Mouse (Mus musculus) kidney, adult 18-20 months (tissue): Measurements from ENCODE around the gene Mtmr11.
A peak's percentile ranks its signal among the peaks of the same experiment; 100 is the strongest.
"Not testable (repeated sequence)": the region's sequence is repeated elsewhere in the genome, so short reads cannot be mapped to it uniquely, and the experiment has no call there.

Experiments
- DNase-seq: peaks from one replicate; pipeline ENCODE4 v3.0.0; 2021

The Mtmr11 gene

DNA sequence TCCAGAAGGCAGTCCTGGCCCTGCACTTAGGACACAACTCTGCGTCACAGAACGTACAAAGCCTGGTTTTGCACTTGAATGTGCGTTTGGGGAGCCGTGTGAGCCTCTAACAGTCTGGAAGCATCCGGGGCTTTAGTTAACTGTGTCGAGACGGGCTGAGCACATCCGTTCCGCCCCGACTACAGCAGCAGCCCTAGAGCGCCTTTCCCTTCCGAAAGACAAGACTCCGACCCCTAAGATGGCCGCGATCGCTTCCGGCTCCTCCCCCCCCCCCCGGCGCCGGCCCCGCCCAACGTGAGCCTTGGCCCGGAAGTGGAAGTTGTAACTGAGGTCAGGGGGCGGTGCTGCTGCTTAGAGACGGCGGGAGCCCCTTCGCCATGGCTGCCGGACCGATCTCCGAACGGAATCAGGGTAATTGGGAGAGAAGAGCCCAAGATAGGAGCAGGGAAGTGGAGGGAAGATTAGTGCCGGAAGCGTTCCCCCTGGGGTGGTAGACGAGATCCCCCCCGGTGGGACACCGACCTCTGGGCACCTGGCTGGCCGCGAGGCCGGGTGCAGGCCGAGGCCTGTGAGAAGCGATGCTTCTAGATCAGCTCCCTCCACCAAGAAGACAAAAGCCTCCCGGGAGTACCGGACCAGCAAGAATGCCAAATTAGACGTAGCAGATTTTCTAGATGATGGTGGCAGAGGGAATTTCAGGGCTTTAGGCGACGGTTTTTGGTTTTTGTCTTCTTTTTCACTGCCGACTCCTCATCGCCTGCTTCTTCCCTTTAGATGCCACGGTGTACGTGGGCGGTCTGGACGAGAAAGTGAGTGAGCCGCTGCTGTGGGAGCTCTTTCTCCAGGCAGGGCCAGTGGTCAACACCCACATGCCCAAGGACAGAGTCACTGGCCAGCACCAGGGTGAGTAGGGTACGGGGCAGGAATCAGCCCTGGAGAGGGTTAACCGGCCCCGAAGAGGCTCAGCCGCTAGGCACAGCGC lies 10.7 kb downstream of the Mtmr11 start, which contains the start of gene Sf3b4:
Sf3b4 (plus strand) TSS at position 136 of the 982 bp plus-strand sequence.
- DNase-seq, result peak; percentile 89

DNA sequence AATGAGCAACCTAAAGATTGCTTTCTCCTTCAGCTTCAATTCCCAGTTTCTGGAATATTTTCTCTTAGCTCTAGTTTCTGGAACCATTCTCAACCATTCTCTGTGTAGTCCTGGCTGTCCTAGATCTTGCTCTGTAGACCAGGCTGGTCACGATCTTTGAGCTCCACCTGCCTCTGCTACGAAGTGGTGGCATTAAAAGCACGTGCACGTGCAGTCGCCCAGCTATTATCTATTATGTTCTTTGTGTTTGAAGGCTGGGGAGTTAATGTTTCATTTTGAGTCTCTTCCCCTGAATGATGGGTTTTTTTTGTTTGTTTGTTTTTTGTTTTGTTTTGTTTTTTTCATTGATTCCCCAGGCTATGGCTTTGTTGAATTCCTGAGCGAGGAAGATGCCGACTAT lies 11.4 kb downstream of the Mtmr11 start:
- no peak for DNase-seq

DNA sequence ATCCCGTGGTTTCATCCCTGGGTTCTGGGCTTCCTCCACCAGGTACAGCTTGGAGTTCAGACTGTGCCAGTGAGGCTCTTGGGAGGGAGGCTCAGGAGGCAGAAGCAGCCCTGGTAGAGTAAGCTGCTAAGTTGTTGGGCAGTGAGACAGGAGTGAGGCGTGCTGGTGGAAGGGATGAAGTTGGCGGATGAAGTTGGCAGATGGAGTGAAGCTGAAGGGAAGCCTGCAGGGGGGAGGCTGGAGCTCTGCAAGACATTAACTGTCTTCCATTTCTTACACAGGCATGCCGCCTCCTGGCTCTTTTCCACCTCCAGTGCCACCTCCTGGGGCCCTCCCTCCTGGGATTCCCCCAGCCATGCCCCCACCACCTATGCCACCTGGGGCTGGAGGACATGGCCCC lies 12.2 kb downstream of the Mtmr11 start:
- DNase-seq, result not testable (repeated sequence)

DNA sequence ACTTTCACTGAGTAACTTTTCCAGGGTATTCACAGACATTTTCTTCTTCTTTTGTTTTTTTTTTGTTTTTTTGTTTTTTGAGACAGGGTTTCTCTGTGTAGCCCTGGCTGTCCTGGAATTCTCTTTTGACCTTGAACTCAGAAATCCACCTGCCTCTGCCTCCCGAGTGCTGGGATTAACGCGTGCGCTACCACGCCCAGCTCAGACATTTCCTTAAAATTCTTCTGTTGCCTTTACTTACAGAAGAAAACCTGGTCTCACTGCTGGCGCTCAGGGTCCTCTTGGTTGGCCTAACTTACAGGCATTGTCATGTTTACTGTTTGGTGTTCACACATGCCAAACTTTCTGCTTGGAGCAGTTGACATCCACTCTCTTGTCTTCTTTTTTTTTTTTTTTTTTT lies 13.4 kb downstream of the Mtmr11 start:
- DNase-seq, result no peak

DNA sequence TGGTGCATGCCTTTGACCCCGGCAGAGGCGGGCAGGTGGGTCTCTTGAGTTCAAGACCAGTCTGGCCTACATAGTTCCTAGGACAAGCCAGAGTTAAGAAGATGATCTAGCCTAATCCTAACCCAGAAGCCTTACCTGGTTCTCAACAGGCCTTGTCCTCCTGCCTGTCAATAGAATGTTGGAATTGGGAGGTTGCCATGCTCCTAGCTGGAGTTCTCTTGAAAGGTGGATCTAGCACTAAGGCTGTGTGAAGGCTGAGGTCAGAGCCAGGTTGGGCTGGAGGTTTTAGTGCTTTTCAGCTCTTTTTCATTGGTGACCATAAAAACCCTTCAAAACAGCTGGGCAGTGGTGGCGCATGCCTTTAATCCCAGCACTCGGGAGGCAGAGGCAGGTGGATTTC lies 16.6 kb downstream of the Mtmr11 start:
- DNase-seq, result no peak

DNA sequence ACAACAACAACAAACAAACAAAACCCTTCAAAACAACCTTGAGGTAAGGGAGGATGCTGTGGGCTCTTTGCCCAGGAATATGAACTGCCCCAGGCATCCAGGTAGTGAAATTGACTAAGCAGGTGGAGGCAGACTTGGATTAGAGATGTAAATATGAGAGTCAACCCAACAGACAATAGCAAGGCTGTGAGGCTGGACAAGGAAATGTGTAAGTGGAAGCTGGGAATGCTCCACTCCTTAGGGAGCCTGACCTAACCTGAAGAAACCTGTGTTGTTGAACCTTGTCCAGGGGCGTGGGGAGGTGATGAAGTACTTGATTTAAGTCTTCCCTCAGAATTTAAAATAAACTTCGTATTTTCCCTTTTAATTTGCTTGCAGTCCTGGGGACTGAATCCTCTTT lies 17.1 kb downstream of the Mtmr11 start:
- DNase-seq, result no peak

DNA sequence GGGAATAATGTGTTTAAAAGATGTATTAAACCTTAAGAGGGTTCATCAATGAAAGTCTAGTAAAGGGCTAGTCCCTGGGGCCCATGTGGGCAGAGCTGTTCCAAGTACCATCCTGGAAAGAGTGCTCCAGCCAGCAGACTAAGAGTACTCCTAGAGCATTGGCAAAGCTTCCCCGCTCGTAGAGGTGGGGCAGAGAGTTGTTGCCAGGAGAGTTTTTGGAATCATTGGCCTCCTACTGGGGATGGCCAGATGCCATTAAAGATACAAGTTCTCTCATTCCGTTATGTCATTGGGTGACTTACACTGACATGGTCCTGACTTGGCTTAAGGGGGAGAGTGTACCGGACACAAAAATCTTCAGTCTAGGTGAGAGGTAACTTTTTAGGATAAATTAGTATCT lies 17.7 kb downstream of the Mtmr11 start:
- DNase-seq, result no peak

DNA sequence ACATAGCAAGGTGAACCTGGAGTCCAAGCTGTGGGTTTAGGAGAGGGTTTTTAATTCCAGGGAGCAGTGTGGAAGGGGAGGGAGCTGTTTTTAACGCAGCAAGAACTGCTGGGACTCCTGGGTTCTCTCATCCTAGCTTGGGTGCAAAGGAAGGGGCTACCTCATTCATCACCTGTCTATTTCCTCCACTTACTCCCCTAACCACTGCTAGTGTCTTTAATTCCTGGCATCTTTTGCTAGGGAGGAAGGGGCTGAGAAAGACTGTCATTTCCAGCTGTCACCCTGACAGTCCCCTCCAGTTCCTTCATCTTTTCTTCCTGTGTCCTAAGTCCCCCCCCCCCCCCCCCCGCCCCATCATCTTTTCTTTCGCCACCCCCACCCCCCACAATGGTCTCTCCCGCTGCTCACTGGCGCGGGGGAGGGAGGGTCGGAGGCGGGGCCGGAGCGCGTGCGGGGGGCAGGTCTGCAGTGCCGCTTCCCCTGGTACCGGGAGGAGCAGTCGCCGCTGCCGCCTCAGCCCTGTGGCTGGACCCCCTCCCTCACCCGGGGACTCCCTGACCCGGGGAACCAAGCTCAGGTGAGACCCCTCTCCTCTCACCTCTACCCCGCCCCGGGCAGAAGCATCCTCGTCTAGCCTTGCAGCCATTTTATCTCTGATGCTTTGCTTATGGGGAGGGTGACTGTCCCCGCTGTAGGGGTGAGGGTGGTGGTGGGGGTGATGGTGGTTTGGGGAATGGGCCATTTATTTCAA lies 19.1 kb downstream of the Mtmr11 start, which contains the start of gene Sv2a:
Sv2a (plus strand) TSS at position 425 of the 751 bp plus-strand sequence.
- no peak for DNase-seq

DNA sequence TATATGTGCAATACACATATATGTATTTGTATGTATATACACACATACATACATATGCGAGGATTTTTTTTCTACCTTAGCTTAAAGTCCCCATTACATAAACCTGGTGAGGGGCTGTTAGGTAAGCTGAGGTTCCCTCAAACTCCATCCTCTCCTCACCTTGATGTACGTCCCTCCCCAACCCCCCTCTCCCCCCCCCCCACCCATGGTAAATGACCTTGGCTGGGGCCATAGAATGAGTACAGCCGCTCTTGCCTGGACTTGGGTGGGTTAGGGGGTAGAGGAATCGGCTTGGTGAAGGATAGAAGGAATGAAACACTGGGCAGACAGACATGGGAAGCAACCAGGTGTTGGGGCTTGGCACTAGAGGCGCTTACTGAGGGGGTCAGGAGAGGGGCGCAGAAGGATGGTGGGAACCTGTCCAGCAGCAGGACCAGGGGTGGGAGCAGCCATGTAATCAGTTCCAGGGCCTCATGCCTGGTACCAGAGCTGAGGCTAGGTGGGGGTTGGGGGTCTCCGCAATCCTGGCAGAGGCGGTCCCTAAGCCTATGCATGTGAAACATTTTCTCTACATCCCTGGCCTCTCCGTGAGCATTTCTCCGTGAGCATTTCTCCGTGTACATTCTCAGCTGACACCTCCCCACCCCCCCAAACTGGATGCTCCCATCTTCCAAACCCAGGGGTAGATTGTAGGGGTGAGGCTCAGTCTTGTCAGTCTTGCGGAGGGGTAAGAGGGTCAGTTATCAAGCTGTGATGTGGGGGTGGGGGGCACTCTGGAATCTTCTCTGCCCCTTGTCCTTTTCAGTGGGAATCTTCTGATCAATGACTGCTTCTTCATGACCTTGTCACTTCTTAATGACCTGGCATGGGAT lies 19.9 kb downstream of the Mtmr11 start:
- no peak for DNase-seq

DNA sequence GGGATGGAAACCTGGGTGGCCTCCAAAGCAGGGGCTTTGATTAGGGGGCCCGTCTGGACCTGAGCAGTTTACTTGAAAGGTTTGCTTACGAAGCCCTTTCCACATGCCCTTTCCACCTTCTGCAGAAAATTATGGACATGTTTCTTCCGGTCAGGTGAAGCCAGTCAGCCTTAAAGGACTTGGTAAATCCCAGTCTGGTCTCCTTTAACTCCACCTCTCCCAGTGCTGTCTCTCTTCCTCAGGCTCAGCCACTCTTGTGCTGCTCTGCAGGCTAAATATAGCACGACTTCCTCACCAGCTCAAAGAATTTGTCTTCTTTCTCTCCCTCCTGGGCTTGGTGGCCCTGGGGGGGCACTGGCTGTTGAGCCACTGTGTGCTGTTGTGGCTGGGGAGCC lies 20.6 kb downstream of the Mtmr11 start:
- DNase-seq, result no peak

DNA sequence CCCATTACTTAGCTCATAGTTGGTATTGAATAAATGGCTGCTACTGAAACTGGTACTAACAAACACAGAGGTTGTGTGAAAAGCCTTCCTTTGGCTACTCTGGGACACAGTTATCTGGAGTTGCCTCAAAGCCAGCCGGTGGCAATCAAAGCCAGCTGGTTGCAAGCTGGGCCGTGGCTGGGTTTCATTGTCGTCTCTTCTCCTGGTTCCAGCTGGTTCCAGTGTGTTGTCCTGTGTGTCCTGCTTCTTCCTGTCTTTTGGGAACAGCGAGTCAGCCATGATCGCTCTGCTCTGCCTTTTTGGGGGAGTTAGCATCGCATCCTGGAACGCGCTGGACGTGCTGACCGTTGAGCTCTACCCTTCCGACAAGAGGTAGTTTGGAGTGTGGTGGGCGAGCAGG lies 31.2 kb downstream of the Mtmr11 start:
- no peak for DNase-seq

DNA sequence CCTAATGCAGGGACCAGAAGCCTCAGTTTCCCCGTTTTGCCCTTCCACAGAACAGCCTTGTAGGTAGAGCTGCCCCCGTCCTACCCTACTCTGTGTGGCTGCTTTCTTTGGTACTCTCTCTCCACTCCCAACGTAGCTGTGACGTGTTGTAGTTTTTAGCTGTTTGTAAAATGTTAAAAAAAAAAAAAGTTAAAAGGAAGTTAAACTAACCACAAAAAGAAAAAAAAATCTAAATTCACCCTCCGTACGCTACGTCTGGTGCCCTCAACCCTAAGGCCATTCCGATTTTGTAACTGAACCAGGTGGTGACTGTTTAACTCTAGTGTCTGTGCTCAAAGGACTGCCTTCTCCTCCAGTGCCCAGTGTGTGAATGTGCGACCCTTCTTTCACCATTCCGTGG lies 33.2 kb downstream of the Mtmr11 start:
- DNase-seq, result no peak

DNA sequence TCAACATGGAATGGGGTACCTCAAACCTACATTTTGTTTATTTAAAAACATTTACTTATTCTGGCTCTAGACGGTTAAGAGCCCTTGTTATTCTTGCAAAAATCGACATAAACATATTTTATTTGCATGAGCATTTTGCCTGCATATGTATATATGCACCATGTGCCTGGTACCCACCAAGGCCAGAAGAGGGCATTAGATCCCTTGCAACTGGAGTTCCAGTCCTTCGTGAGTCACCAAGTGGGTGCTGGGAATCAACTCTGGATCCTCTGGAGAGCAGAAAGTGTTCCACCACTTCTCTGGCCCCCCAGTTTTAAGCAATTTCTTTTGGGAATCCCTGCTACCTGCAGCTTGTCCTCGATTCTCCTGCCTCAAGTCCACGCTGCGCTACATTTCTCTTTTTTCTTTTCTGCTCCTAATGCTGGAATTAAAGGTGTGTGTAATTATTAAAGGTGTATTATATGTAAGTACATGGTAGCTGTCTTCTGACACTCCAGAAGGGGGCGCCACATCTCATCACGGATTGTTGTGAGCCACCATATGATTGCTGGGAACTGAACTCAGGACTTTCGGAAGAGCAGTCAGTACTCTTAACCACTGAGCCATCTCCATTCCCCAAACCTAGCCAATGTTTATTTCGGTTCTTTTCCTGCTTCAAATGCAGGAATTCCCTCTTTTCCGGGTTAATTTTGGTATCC lies 34.0 kb downstream of the Mtmr11 start:
- DNase-seq, result no peak

DNA sequence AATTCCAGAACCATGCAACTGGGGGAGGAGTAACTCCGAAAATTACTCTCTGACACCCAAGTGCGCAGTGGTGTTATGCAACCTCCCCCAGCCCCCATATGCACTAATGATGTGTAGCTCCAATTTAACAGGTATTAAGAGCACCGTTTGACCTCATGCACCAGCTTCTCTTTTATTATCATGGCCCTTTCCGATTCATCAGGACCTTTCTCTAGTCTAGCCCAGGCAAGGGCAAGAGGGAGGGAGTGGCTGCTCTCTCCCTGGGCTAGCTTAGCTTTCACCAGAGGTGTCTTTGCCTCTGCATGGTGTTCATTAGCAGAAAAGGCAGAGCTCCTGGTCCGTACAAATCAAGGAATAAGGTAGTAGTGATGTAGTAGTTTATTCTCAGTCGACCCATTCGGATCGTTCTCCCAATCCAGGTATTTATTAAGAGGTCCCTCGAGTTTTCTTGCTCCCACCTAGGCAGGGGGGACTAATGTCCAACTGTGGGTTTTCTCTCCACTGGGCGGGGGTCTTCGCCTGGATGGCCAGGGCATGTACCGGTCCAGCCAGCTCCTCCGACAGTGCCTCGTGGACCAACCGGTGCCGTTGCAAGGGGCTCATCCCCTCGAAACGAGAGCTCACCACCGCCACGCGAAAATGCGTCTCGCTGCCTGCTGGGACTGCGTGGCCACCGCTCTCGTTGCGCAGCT lies 34.8 kb downstream of the Mtmr11 start:
- DNase-seq, result no peak

DNA sequence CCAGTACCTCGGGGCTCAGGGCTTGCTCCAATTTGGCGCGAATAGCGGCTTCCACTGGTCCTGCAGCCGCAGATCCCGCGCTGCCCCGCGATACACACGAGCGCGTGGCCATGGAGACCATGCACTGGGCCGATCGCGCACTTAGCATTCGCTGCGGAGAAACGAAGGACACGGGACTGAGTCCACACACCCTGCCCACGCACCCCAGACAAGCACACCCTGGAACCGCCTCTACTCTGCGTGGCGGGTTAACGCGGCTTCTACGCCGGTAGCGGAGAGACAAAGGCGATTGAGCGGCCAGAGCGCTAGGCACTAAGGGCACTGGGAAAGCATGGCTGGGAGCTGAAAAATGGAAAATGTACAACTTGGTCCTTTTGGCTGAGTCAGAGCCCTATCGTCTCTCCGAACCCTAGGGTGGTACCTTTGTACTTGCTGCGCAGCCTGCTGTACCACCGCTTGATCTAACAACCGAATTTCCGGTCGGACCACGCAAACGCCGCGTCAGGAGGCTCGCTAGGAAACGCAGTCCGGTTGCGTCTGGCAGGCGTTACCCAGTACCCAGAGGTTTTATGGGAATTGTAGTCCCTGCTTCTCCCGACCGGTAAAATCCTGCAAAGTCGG lies 35.4 kb downstream of the Mtmr11 start:
- peak; percentile 88 for DNase-seq

DNA sequence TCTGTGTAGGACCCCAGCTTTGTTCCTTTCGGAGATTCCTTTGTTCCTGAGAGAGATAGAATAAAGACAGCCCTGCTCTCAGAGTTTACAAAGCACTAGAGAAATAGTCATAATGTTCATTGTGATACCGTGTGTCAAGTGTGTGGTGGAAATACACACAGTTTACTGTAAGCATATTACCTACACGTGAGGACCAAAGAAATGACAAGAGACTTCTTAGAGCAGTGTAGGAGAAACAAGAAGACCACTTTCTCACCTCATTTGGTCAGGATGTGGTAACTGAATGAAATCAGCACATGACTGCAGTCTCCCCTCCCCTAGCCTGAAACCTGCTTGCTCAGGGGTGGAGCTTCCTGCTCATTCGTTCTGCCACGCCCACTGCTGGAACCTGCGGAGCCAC lies 36.4 kb downstream of the Mtmr11 start:
- peak; percentile 22 for DNase-seq

DNA sequence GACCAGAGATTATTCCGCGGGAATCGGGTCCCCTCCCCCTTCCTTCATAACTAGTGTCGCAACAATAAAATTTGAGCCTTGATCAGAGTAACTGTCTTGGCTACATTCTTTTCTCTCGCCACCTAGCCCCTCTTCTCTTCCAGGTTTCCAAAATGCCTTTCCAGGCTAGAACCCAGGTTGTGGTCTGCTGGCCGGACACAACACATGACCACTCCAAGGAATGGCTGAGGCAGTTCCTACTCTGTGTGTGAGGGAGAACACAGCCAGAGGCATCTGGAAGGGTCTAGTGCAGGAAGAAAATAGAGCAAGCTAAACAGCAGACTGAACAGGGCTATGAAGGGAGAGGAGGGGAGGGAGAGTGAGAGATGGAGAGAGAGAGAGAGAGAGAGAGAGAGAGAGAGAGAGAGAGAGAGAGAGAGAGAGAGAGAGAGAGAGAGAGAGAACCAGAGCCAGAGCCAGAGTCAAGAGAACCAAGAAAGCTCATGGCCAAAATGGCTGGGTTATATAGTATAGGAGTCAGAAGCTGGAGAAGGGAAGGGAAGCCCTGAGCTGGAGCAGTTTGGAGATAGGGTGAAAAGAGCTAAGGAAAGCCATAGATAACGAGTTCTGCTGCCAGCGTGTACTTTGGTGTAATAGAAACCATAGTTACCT lies 36.9 kb downstream of the Mtmr11 start:
- not testable (repeated sequence) for DNase-seq

DNA sequence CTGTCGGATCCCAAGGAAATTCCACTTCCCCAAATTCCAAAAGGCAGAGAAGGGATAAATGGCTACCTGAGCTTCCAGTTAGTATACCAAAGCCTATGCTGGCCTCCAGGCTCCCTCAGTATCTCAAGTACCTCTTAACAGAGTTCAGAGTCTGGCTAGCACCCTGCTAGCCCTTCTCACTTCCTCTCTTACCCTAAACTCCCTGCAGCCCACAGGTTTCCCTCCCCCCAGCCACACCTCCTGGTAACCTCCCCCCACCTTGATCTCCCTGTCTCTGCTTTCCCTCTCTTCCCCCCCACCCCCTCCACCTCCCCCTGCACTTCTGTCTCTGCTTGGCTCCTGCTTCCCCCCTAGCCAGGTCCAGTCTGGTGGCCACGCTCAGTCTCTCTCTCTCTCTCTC lies 37.9 kb downstream of the Mtmr11 start:
- no peak for DNase-seq

DNA sequence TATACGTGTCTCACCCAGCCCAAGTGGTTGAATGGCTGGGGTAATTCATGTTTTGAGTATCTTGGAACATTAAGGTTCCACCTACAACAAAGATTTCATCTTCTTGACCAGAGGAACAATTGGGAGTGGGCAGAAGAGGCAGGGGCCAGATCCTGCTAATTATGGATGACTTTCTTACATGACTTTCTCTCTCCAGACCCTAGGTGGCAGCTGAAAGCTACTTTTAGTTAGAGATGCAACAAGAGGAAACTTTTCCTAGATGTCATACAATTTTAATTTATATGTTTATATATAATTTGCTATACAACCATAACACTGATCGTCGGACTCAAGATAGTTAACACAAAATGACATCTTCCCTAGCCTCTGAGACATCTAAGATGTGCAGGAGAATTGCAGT lies 46.0 kb downstream of the Mtmr11 start:
- DNase-seq, result no peak

DNA sequence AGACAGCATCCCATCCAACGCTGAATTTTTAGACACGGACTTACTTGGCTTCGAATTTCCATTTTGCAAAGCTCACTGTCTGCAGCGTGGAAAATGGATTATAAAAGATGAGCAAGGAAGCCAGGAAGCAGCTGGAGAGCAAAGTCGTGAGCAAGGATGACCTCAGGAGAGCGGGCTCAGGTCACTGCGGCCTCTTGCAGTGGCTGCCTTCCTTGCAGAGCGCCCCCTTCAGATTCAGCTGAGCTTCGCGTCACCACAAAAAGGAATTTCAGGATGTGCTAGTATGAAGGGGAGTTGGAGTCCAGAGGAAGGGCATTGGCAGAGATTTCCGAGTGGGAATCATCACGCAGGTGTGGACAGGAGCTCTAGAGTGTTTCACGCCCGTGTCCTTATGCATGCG lies 47.4 kb downstream of the Mtmr11 start:
- DNase-seq, result peak; percentile 23
